Mouse (Mus musculus) erythroblast, embryonic 14.5 days (primary cell): ENCODE data around the gene Arid3a. TPM values are rescaled to one million over a fixed set of nuclear protein-coding genes. Genes with fewer than 3 reads are reported as not detected.
"Not testable (repeated sequence)": the region's sequence is repeated elsewhere in the genome, so short reads cannot be mapped to it uniquely, and the experiment has no call there.

Experiments
- H3K27me3 ChIP-seq: 2 replicates; pipeline ENCODE4 v1.6.1; 2012; ENCODE audit warnings: inconsistent platforms; ENCODE audit not compliant: control insufficient read depth
- H3K36me3 ChIP-seq: 2 replicates; pipeline ENCODE4 v1.6.1; 2012; ENCODE audit warnings: mild to moderate bottlenecking, inconsistent platforms; ENCODE audit not compliant: control insufficient read depth
- H3K4me1 ChIP-seq: 2 replicates; pipeline ENCODE4 v1.6.1; 2012; ENCODE audit warnings: inconsistent platforms; ENCODE audit not compliant: control insufficient read depth
- H3K4me3 ChIP-seq: replicated peaks from 2 replicates; pipeline ENCODE3; 2012; ENCODE audit warnings: moderate library complexity, mild to moderate bottlenecking, inconsistent platforms
- H3K9me3 ChIP-seq: 2 replicates; pipeline ENCODE4 v1.6.1; 2012; ENCODE audit warnings: low read length, inconsistent platforms, mixed read lengths; ENCODE audit not compliant: control insufficient read depth
- GATA1 ChIP-seq: IDR thresholded peaks from 2 replicates; pipeline ENCODE4 v1.6.1; 2012; ENCODE audit warnings: low read length, inconsistent platforms, mixed read lengths
- TAL1 ChIP-seq: IDR thresholded peaks from 3 replicates; pipeline ENCODE4 v1.6.1; 2012; ENCODE audit warnings: low read length, inconsistent platforms, mixed read lengths
- polyA plus RNA-seq: library from polyadenylated mRNA; stranded (reverse); fragments of >175 nt; gene quantifications from 2 replicates; pipeline ENCODE4 v1.2.3, GENCODE M21; 2012

The Arid3a gene
- polyA plus RNA-seq, 1 experiment, result 1.4 TPM

DNA sequence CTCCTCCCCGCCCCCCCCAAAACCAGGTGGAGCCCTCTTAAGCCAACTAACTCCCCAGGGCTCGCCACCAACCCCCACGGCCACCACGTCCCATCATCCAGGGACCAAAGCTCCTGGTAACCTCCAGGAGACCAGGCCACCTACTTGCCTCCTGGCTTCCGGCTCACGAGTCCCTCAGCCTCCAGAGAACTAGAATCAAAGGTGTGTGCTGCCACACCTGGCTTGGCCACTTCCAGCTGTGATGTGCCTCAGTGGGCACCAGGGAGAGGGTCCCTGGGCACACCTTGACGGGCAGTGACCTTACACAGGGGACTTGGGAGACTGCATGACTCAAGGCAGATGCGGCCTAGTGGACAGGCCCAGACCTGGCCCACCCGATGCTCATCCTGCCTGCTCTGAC, 28.8 kb downstream of the Arid3a start:
- Histone ChIP-seq H3K4me1 (peaks cover 28% of the 10 kb centered on the region), H3K9me3 (no peaks in the 10 kb centered on the region), H3K36me3 (peaks cover 17% of the 10 kb centered on the region), H3K4me3 (no peak overlapping the region), H3K27me3 (peaks cover 5% of the 10 kb centered on the region; the same call in 1 of the 2 replicates)
- TF ChIP-seq TAL1 (no peak), GATA1 (no peak)

DNA sequence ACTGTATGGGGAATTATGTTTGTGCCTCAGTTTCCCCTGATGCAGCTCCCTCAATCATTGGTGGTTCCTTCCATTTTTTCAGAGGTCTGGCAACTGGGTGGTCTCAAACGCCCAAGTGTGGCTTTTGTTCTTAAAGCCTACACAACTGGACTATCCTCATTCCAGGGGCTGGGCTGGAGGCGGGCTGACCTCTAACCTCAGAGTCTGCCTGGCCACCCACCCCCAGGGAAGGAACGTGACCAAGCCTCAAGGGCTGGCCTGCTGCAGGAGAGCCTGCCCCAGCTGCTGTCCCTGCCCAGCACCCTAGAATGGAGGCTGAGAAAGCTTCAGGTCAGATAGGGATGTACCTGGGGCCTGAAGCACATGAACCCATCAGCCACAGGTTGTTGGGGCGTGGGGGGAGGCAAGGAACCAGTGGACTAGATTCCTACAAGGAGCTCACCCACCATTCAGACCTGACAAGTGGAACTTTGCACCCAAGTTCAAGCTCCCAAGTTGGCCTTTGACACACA, 29.9 kb downstream of the Arid3a start:
- peaks cover 16% of the 10 kb centered on the region for H3K36me3 ChIP-seq
- H3K27me3 ChIP-seq, result peaks cover 5% of the 10 kb centered on the region; the same call in 1 of the 2 replicates
- no peaks in the 10 kb centered on the region for H3K9me3 ChIP-seq
- peaks cover 37% of the 10 kb centered on the region for H3K4me1 ChIP-seq
- H3K4me3 ChIP-seq, result peak overlapping the region; percentile 2
- no peak for TF ChIP-seq TAL1
- TF ChIP-seq GATA1, result no peak

GRCm38 (mm10) chr10:79958140-79958816, 31.4 kb downstream of the Arid3a start:
- TF ChIP-seq TAL1, result no peak
- no peak for TF ChIP-seq GATA1
- Histone ChIP-seq H3K4me1 (peaks cover 42% of the 10 kb centered on the region), H3K27me3 (peaks cover 5% of the 10 kb centered on the region; the same call in 1 of the 2 replicates), H3K36me3 (peaks cover 22% of the 10 kb centered on the region), H3K9me3 (no peaks in the 10 kb centered on the region), H3K4me3 (peak overlapping the region; percentile 31)

GRCm38 (mm10) chr10:79959412-79959811, 32.6 kb downstream of the Arid3a start:
- peaks cover 32% of the 10 kb centered on the region for H3K36me3 ChIP-seq
- H3K4me3 ChIP-seq, result peak overlapping the region; percentile 57
- not testable (repeated sequence) for H3K9me3 ChIP-seq, H3K27me3 ChIP-seq
- H3K4me1 ChIP-seq, result peaks cover 40% of the 10 kb centered on the region

DNA sequence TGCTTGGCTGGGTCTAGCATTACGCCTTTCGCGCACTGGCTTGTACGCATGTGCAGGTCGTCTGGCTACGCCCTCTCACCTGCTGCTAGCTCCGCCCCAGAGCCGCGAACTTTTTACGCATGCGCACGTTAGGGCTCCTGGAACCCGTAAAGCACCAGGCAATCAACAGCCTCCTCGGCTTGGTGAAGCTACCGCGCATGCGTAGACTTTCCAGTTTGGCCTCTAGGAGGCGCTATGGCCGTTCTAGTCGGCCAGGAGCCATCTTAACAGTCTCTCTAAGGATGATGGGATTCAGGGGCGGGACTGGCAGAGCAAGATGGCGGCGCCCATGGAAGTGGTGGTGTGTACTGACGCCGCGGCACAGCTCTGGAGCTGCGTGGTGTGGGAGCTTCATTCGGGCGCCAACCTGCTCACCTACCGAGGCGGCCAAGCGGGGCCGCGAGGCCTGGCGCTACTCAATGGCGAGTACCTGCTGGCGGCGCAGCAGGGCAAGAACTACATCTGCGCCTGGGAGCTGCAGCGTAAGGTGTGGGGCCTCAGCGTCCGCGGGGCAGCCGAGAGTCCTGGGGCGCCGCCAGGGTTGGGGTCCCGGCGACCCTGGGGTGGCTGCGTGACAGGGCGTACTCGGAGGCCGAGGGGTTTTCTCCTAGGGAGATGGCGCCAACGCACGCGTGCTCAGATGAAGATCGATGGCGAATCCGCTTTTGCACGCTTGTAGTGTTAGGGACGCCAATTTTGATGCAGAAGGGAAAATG, 33.2 kb downstream of the Arid3a start, which contains the start of gene Wdr18:
Wdr18 (plus strand) TSS at position 306 of the 755 bp plus-strand sequence.
- Histone ChIP-seq H3K36me3 (peaks cover 38% of the 10 kb centered on the region), H3K4me1 (peaks cover 40% of the 10 kb centered on the region)
- no peak for TF ChIP-seq GATA1
- no peak for TF ChIP-seq TAL1

DNA sequence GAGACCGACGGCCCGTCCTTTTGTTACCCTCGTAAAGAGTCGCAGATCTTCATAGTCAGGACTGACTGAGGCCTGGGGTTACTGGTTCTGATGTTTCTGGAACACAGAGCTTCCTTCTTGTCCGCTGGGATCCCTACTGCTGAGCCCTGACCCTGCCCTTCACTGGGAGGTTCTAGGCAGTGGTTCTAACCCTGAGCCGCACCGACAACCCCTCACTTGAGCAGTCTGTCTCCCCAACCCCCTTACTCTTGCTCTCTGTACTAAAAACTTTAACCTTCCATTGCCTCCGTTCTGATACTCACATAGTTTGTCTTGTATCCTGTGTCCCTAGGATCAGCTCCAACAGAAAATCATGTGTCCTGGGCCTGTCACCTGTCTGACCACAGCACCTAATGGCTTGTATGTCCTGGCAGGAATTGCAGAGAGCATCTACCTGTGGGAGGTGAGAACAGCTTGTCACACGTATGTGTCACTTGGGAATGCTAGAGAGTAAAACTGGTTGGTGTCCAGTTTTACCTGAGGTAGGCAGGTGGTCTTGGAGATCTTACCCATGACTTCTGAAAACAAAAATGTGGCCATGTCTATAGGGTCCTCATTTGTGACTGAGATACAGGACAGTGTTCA, 33.9 kb downstream of the Arid3a start:
- Histone ChIP-seq H3K4me1 (peaks cover 38% of the 10 kb centered on the region), H3K27me3 (peaks cover 4% of the 10 kb centered on the region; the same call in 1 of the 2 replicates), H3K9me3 (no peaks in the 10 kb centered on the region), H3K36me3 (peaks cover 45% of the 10 kb centered on the region), H3K4me3 (peak overlapping the region; percentile 94)
- TF ChIP-seq TAL1 (no peak), GATA1 (no peak)

More for the DNA sequence above, 33.2 kb downstream of the Arid3a start, which contains the start of gene Wdr18:
- no peaks in the 10 kb centered on the region for H3K9me3 ChIP-seq
- peaks cover 5% of the 10 kb centered on the region; the same call in 1 of the 2 replicates for H3K27me3 ChIP-seq
- peak within 1 kb of the TSS; percentile 94 for H3K4me3 ChIP-seq

- peaks cover 8% of the 10 kb centered on the region for H3K27me3 ChIP-seq
- TF ChIP-seq TAL1, result no peak
- no peak for TF ChIP-seq GATA1
- H3K4me1 ChIP-seq, result peaks cover 21% of the 10 kb centered on the region
- H3K36me3 ChIP-seq, result peaks cover 73% of the 10 kb centered on the region
- no peaks in the 10 kb centered on the region for H3K9me3 ChIP-seq
- no peak overlapping the region for H3K4me3 ChIP-seq
Measured at GRCm38 (mm10) chr10:79964727-79965126, 37.9 kb downstream of the Arid3a start.

GRCm38 (mm10) chr10:79965325-79965724, 38.5 kb downstream of the Arid3a start:
- Histone ChIP-seq H3K9me3 (no peaks in the 10 kb centered on the region), H3K4me3 (no peak overlapping the region), H3K36me3 (peaks cover 73% of the 10 kb centered on the region), H3K27me3 (peaks cover 14% of the 10 kb centered on the region), H3K4me1 (peaks cover 17% of the 10 kb centered on the region)
- TF ChIP-seq GATA1, result no peak
- no peak for TF ChIP-seq TAL1

DNA sequence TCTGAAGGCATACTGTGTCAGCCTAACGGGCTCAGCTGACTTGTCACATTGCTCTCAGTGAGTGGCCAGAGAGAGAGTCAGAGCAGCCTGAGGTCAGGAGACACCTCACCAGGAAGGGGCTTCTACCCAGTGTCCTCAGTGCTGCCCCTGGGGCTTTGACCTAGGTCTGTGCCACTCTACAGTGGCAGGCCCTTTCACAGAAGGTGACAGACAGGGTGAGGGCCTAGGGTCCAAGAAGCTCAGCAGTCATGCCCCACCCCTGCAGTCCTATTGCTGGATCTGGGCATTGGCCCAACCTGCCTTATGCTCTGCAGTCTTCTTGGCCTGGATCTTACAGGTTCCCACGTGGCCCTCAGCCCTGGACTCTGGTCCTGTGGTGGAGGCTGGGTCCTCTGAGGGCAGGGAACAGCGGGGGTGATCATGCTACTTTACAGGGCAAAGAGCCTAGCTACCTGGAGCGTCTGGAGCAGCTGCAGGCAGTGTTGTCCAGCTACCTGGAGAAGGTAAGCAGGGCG, 40.1 kb downstream of the Arid3a start:
- H3K36me3 ChIP-seq, result peaks cover 64% of the 10 kb centered on the region
- H3K9me3 ChIP-seq, result peaks cover 3% of the 10 kb centered on the region; the same call in 1 of the 2 replicates
- H3K4me3 ChIP-seq, result no peak overlapping the region
- peaks cover 30% of the 10 kb centered on the region for H3K27me3 ChIP-seq
- H3K4me1 ChIP-seq, result peaks cover 7% of the 10 kb centered on the region
- TF ChIP-seq GATA1, result no peak
- no peak for TF ChIP-seq TAL1
